Mouse (Mus musculus): ENCODE results near the gene Bbox1. TPM values are rescaled to one million over a fixed set of nuclear protein-coding genes. Genes with fewer than 3 reads are reported as not detected.

Gene Bbox1
- polyA plus RNA-seq (2015; fragmentation: Nextera tagmentation; extraction: Ambion mirVana), result 0.17 and 0.26 TPM in 2 replicates

- H3K9me3 ChIP-seq (replicated peaks; ENCODE audit: low read length), result no peaks in the 10 kb centered on the region
- no peak within 1 kb of the TSS for H3K4me3 ChIP-seq (replicated peaks; ENCODE audit: low read depth, low read length)
- ATAC-seq (replicated peaks; ENCODE audit: low FRiP score, low read depth) (no peak), DNase-seq (ENCODE audit: low spot score) (no peak)
- H3K4me1 ChIP-seq (replicated peaks; ENCODE audit: insufficient read depth, low read length), result no peaks in the 10 kb centered on the region
- H3K27me3 ChIP-seq (ENCODE audit: insufficient read depth, low read length), result no peaks in the 10 kb centered on the region
- no peak within 1 kb of the TSS for H3K27ac ChIP-seq
- H3K9ac ChIP-seq (ENCODE audit: low read depth, low read length), result no peak within 1 kb of the TSS
- no peak within 1 kb of the TSS for H3K4me2 ChIP-seq (ENCODE audit: low read length)
- 73% methylated on average over 6 of the region's 6 CpGs for WGBS
- H3K36me3 ChIP-seq (ENCODE audit: insufficient read depth, low read length), result no peaks in the 10 kb centered on the region
- no peak for TF ChIP-seq CTCF (IDR thresholded peaks at IDR 0.05; ENCODE audit: low read depth)
Observed at GRCm38 (mm10) chr2:110314509-110315155, at the start of gene Bbox1. Gene Bbox1, minus strand, starts transcription at chr2:110314560.

- Histone ChIP-seq H3K9me3 (replicated peaks; ENCODE audit: low read length) (no peaks in the 10 kb centered on the region), H3K27ac (no peak overlapping the region), H3K9ac (ENCODE audit: low read depth, low read length) (no peak overlapping the region), H3K4me1 (replicated peaks; ENCODE audit: insufficient read depth, low read length) (no peaks in the 10 kb centered on the region; the same call in 1 of the 2 replicates), H3K36me3 (ENCODE audit: insufficient read depth, low read length) (no peaks in the 10 kb centered on the region), H3K4me2 (ENCODE audit: low read length) (no peak overlapping the region), H3K4me3 (replicated peaks; ENCODE audit: low read depth, low read length) (no peak overlapping the region), H3K27me3 (ENCODE audit: insufficient read depth, low read length) (no peaks in the 10 kb centered on the region)
- no peak for TF ChIP-seq CTCF (IDR thresholded peaks at IDR 0.05; ENCODE audit: low read depth)
- 70% methylated on average over 3 of the region's 3 CpGs for WGBS
- ATAC-seq (replicated peaks; ENCODE audit: low FRiP score, low read depth) (no peak), DNase-seq (ENCODE audit: low spot score) (no peak)
Observed at GRCm38 (mm10) chr2:110363855-110364254, 49.5 kb upstream of the Bbox1 start.

- Histone ChIP-seq H3K27me3 (ENCODE audit: insufficient read depth, low read length) (no peaks in the 10 kb centered on the region), H3K36me3 (ENCODE audit: insufficient read depth, low read length) (no peaks in the 10 kb centered on the region), H3K9me3 (replicated peaks; ENCODE audit: low read length) (no peaks in the 10 kb centered on the region), H3K4me2 (ENCODE audit: low read length) (peak within 1 kb of the TSS; percentile 65), H3K4me1 (replicated peaks; ENCODE audit: insufficient read depth, low read length) (no peaks in the 10 kb centered on the region; the same call in 1 of the 2 replicates), H3K4me3 (replicated peaks; ENCODE audit: low read depth, low read length) (peak within 1 kb of the TSS; percentile 46), H3K9ac (ENCODE audit: low read depth, low read length) (peak within 1 kb of the TSS; percentile 67), H3K27ac (peak within 1 kb of the TSS; percentile 57; the same call in 1 of the 2 replicates)
- ATAC-seq (replicated peaks; ENCODE audit: low FRiP score, low read depth) (peak; percentile 76), DNase-seq (ENCODE audit: low spot score) (peak; percentile 76)
- under 1% methylated on average over 33 of the region's 33 CpGs for WGBS
- peak; percentile 49 for TF ChIP-seq CTCF (IDR thresholded peaks at IDR 0.05; ENCODE audit: low read depth)
Observed at GRCm38 (mm10) chr2:110362432-110363283, 48.3 kb upstream of the Bbox1 start, which contains the start of gene Fibin. Gene Fibin, minus strand, starts transcription at chr2:110363183.

- ATAC-seq (replicated peaks; ENCODE audit: low FRiP score, low read depth) (no peak), DNase-seq (ENCODE audit: low spot score) (no peak)
- WGBS, result 73% methylated on average over 5 of the region's 5 CpGs
- Histone ChIP-seq H3K27ac (no peak overlapping the region), H3K9me3 (replicated peaks; ENCODE audit: low read length) (no peaks in the 10 kb centered on the region), H3K4me1 (replicated peaks; ENCODE audit: insufficient read depth, low read length) (no peaks in the 10 kb centered on the region), H3K4me3 (replicated peaks; ENCODE audit: low read depth, low read length) (no peak overlapping the region), H3K9ac (ENCODE audit: low read depth, low read length) (no peak overlapping the region), H3K36me3 (ENCODE audit: insufficient read depth, low read length) (no peaks in the 10 kb centered on the region), H3K27me3 (ENCODE audit: insufficient read depth, low read length) (no peaks in the 10 kb centered on the region), H3K4me2 (ENCODE audit: low read length) (no peak overlapping the region)
- TF ChIP-seq CTCF (IDR thresholded peaks at IDR 0.05; ENCODE audit: low read depth), result no peak
Observed at GRCm38 (mm10) chr2:110353302-110353970, 39.1 kb upstream of the Bbox1 start.

- H3K9ac ChIP-seq (ENCODE audit: low read depth, low read length), result no peak overlapping the region
- H3K9me3 ChIP-seq (replicated peaks; ENCODE audit: low read length), result no peaks in the 10 kb centered on the region
- no peak overlapping the region for H3K4me3 ChIP-seq (replicated peaks; ENCODE audit: low read depth, low read length)
- H3K27ac ChIP-seq, result no peak overlapping the region
- TF ChIP-seq CTCF (IDR thresholded peaks at IDR 0.05; ENCODE audit: low read depth), result no peak
- ATAC-seq (replicated peaks; ENCODE audit: low FRiP score, low read depth), result no peak
- H3K4me2 ChIP-seq (ENCODE audit: low read length), result no peak overlapping the region
- no peaks in the 10 kb centered on the region for H3K4me1 ChIP-seq (replicated peaks; ENCODE audit: insufficient read depth, low read length)
- no peaks in the 10 kb centered on the region for H3K27me3 ChIP-seq (ENCODE audit: insufficient read depth, low read length)
- no peaks in the 10 kb centered on the region for H3K36me3 ChIP-seq (ENCODE audit: insufficient read depth, low read length)
- DNase-seq (ENCODE audit: low spot score), result no peak
- WGBS, result 67% methylated on average over 5 of the region's 5 CpGs
Observed at GRCm38 (mm10) chr2:110351843-110352251, 37.5 kb upstream of the Bbox1 start.

GRCm38 (mm10) chr2:110351406-110351805 lies 37.0 kb upstream of the Bbox1 start:
- Histone ChIP-seq H3K9ac (ENCODE audit: low read depth, low read length) (no peak overlapping the region), H3K4me2 (ENCODE audit: low read length) (no peak overlapping the region), H3K4me3 (replicated peaks; ENCODE audit: low read depth, low read length) (no peak overlapping the region), H3K9me3 (replicated peaks; ENCODE audit: low read length) (no peaks in the 10 kb centered on the region), H3K27me3 (ENCODE audit: insufficient read depth, low read length) (no peaks in the 10 kb centered on the region), H3K36me3 (ENCODE audit: insufficient read depth, low read length) (no peaks in the 10 kb centered on the region), H3K4me1 (replicated peaks; ENCODE audit: insufficient read depth, low read length) (no peaks in the 10 kb centered on the region), H3K27ac (no peak overlapping the region)
- WGBS, result 57% methylated on average over 1 of the region's 1 CpGs
- ATAC-seq (replicated peaks; ENCODE audit: low FRiP score, low read depth) (no peak), DNase-seq (ENCODE audit: low spot score) (no peak)
- no peak for TF ChIP-seq CTCF (IDR thresholded peaks at IDR 0.05; ENCODE audit: low read depth)

Measured in kidney, postnatal 0 days (tissue).